Mouse (Mus musculus): Measurements from ENCODE around the gene Gm3002. TPM values are rescaled to one million over a fixed set of nuclear protein-coding genes. Genes with fewer than 3 reads are reported as not detected.
"Not testable (repeated sequence)": the region's sequence is repeated elsewhere in the genome, so short reads cannot be mapped to it uniquely, and the experiment has no call there.

Gene Gm3002
- not detected in 2 replicates for total RNA-seq (2017)

DNA sequence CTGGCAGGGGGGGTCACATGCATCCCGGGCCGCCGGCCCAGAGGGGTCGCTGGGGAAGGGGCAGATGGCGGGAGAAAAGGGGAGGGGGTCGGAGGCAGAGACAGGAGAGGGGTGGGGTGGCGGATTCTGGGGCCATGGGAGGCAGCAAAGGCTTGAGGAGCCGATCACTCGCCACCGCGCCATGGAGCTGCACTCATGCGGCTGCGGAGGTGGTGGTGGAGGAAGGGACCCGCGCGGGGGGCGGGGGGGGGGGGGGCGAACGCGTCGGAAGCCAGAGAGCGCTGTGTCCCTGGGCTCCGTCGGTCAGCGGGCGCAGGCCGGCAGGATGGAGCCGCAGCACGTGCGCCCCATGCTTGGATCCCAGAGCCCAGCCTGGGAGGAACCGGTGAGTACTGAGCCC is at the start of gene Gm3002:
Gene Gm3002, plus strand, starts transcription at position 301 of the 400 bp plus-strand sequence.
- ATAC-seq (ENCODE audit: extremely low read depth, insufficient number of reproducible peaks, low FRiP score, poor library complexity, severe bottlenecking) = not testable (repeated sequence)

GRCm38 (mm10) chr14:3845945-3846344 is 36.1 kb downstream of the Gm3002 start, which contains the start of gene Gm3033:
Gene Gm3033 (plus strand): TSS chr14:3846245.
- ATAC-seq (ENCODE audit: extremely low read depth, insufficient number of reproducible peaks, low FRiP score, poor library complexity, severe bottlenecking) = not testable (repeated sequence)

DNA sequence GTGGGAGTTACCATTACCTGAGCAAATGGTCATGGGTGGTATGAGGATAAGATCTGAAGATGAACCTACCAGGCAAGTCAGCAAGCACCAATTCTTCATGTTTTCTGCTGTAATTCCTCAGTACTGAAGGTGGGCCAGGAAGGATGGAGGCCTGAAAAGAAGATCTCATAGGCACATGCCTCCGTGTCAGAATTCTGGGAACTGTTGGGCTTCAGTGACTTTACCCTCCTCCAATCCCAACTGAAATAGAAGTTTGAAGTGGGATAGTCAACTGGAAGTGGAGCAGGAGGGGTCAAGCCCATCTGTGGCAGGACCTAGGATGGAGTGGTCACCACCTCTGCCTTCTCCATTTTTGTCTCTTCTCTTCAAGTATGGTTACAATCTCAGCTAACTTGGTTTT is 74.0 kb downstream of the Gm3002 start, which contains the start of gene Gm2916:
Gene Gm2916, plus strand, starts transcription at position 301 of the 400 bp plus-strand sequence.
- not testable (repeated sequence) for ATAC-seq (ENCODE audit: extremely low read depth, insufficient number of reproducible peaks, low FRiP score, poor library complexity, severe bottlenecking)

- ATAC-seq (ENCODE audit: extremely low read depth, insufficient number of reproducible peaks, low FRiP score, poor library complexity, severe bottlenecking) = not testable (repeated sequence)
Measured at GRCm38 (mm10) chr14:3931456-3931855, 121.6 kb downstream of the Gm3002 start, which contains the start of gene Gm3029. Gene Gm3029 (plus strand): TSS chr14:3931756.

- not testable (repeated sequence) for ATAC-seq (ENCODE audit: extremely low read depth, insufficient number of reproducible peaks, low FRiP score, poor library complexity, severe bottlenecking)
Measured at GRCm38 (mm10) chr14:3963247-3963646, 153.4 kb downstream of the Gm3002 start, which contains the start of gene Gm3095. Gene Gm3095 (plus strand): TSS chr14:3963547.

DNA sequence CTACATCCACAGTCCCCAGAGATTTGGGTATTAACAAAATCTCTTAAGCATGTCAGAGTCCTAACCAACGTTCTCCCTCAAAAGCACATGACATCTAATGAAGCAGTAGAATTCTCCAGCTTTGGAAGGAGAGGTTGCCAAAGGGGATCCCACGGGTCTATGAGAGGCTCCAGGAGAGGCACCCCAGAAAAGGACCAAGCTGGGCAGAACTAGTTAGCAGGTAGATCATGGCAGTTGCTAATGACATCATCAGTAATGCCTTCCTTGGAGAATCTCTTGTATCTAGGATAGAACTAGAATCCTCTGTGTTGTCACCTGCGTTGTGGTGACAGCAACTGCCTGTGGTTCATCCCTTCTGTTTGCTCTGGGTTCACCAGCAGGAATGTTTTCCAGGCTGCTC is 188.2 kb downstream of the Gm3002 start, which contains the start of gene Gm3099:
Gene Gm3099, plus strand, starts transcription at position 301 of the 400 bp plus-strand sequence.
- ATAC-seq (ENCODE audit: extremely low read depth, insufficient number of reproducible peaks, low FRiP score, poor library complexity, severe bottlenecking) = not testable (repeated sequence)

Other genes starting within 250 kb of the Gm3002 start
- gene Gm3012, start 175.6 kb upstream of the Gm3002 start, total RNA-seq (2017) = not detected in 2 replicates
- not detected in 2 replicates for gene Gm3020, start 158.0 kb upstream of the Gm3002 start, total RNA-seq (2017)
- not detected in 2 replicates for gene Gm3043, start 121.3 kb upstream of the Gm3002 start, total RNA-seq (2017)
- not detected in 2 replicates for gene Gm3033, start 36.2 kb downstream of the Gm3002 start, total RNA-seq (2017)
- not detected in 2 replicates for gene Gm2916, start 74.1 kb downstream of the Gm3002 start, total RNA-seq (2017)
- not detected in 2 replicates for gene Gm3029, start 121.7 kb downstream of the Gm3002 start, total RNA-seq (2017)
- gene Gm3095, start 153.5 kb downstream of the Gm3002 start, total RNA-seq (2017) = 0.23 TPM in 1 of 2 replicates, not detected in the other
- gene Gm3099, start 188.3 kb downstream of the Gm3002 start, total RNA-seq (2017) = not detected in 2 replicates
- gene Gm5796, start 213.9 kb downstream of the Gm3002 start, total RNA-seq (2017) = not detected in 2 replicates